Mouse (Mus musculus): ENCODE results near the gene Clybl.

Clybl gene

DNA sequence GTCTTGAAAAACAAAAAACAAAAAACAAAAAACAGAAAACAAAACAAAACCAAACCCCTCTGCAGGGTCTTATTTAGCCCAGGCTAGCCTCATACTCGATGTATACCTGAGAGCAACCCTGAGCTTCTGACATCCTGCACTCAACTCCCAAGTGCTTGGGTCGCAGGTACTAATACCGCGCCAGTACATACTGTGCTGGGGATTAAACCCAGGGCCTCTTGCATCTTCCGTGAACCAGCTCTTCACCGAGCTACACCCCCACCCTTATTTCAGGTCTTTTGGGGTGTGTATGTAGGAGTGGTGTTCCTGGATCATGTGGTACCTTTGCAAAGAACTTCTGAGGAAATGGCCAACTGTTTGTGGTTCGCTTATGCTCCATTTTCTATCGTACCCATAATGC lies 13.1 kb downstream of the Clybl start:
- in situ Hi-C loops (cut with MboI; ENCODE audit: low sequenced_read_pairs) = no loop called here

DNA sequence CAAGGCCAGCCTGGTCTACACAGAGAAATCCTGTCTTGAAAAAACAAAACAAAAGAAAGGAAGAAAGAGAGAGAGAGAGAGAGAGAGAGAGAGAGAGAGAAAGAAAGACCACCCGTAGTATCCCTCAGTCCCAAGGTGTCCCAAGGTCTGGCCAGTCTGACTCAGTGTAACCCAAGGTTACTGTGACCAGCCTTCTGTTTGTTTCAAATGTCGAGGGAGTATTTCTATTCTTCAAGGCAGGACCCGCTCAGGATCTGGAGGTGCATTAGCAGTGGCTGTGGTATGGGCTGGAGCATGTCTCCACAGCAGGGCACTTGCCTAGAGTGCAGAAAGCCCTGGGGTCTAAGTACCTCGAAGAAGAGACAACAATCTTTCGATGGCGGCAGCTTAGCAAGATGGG lies 15.3 kb downstream of the Clybl start:
- in situ Hi-C loops (cut with MboI; ENCODE audit: low sequenced_read_pairs) = no loop called here

DNA sequence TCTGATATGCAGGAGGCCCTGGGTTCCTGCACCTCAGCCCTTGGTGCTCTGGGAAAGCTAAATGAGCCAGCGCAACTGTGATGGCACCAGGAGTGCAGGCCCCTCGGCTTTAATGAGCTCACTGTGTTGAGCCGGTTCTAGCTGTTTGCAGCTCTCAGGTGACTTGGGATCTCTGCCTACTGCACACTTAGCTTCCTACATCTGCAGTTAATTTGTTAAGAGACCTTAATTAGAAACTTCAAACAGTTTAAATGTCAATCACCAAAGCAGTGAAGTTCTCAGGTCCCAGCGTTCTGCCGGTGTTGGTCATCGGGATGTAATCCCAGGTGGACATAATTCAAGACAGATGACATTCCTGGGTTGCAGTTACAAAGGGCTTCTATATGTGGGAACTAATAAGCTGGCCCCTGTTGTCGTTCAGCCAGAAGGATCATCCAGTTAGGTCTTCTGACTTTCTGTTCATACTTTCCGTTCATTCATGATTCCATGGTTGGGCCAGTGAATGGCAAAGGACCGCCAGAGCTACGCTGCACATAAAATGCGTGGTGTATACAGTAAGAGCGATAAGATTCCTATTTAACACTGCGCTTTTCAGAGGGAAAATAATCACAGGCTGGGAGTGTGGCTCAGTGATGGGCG lies 18.9 kb downstream of the Clybl start:
- in situ Hi-C loops (cut with MboI; ENCODE audit: low sequenced_read_pairs) = no loop called here

DNA sequence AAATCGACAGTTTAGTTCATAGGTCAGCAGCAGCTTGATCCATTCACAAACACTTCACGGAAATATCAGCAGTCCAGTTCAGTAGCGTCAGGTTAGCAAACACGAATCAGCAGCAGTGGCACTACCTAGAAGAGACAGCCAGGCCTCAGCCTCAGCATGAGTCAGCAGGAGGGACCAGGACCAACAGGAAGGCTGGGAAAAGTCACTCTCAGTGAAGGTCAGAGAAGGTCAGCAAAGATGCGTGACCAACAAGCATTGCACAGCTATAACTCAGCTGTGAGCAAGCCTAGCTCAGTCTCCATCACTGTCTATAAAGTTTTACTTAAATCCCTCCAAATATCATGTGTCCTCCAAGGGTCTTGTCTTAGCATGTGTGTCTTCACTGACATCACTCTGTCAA lies 27.7 kb downstream of the Clybl start:
- in situ Hi-C loops (cut with MboI; ENCODE audit: low sequenced_read_pairs) = no loop called here

DNA sequence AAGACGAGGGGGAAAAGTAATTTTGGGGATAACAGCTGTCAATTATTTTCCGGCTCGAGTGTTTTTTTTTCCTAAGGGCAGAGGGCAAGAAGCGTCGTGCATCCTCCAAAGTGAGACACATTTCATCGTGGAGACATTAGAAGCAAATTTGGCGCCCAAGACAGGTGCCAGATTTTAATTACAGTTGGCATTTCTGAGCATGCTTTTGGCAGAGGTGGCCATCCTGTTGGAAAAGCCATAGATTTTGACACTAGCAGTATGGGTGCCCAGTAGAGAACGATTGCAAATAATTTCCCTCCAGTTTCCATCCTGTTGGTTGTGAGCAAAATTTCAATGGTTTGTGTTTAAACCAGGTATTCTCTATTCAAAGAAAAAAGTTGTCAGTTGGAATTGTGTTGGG lies 32.1 kb downstream of the Clybl start:
- in situ Hi-C loops (cut with MboI; ENCODE audit: low sequenced_read_pairs) = loop anchor here (10.0 kb wide), 1 partner anchor 661 kb away; no protein-coding TSS in a partner anchor

DNA sequence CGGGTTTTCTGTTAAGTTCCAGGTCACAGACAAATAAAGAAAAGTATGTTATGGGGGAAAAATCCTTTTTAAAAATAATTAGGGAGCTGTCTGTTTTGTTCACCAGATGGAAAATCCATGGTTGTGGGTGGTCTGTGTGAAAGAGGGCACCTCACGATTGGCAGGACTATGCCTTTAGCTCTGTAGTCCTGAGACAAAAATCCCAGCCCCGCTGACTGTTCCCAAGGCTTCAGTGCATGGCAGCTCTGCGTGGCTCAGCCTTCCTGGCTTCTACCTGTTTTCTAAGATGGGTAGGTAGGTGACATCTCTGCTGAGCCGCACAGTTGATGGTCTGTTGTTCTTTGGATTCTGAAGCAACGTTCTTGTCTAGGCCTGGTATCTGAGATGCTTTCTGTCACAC lies 32.6 kb downstream of the Clybl start:
- in situ Hi-C loops (cut with MboI; ENCODE audit: low sequenced_read_pairs) = loop anchor here (10.0 kb wide), 1 partner anchor 661 kb away; no protein-coding TSS in a partner anchor

DNA sequence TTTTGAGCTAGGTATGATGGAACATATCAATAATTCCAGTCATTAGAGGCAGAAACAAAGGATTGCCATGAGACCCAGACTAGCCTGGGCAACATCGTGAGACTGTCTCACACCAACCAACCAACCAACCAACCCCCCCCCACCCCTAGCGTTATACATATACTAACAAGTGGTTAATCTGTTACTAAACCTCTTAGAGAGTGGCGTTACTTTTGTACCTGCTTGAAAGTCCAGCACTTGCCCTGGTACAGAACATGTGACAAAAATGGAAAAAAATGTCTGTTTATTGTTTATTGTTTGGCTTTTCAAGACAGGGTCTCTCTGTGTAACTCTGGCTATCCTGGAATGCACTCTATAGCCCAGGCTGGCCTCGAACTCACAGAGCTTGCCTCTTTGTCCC lies 35.7 kb downstream of the Clybl start:
- in situ Hi-C loops (cut with MboI; ENCODE audit: low sequenced_read_pairs) = loop anchor here (10.0 kb wide), 1 partner anchor 658 kb away; no protein-coding TSS in a partner anchor

DNA sequence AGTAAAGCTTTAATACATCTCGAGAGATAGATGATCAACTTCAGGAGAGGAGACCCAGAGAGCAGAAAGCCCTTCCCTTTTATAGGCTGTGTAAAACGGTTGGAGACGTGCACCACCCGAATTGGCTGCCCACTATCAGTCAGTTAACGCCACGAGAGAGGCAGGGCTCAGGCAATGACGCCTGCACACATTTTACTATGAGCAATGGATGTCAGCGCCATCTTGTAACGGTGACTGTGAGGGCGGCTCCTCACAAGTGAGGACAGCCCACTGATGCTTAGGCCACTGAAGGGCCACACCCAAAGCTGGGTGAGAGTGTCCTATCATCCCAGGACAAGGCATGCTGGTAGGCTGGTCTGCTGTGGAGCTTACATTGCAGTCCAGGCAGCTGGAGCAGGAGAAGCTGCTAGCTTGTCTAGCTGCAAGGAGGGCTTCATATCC lies 41.5 kb downstream of the Clybl start:
- in situ Hi-C loops (cut with MboI; ENCODE audit: low sequenced_read_pairs) = no loop called here

DNA sequence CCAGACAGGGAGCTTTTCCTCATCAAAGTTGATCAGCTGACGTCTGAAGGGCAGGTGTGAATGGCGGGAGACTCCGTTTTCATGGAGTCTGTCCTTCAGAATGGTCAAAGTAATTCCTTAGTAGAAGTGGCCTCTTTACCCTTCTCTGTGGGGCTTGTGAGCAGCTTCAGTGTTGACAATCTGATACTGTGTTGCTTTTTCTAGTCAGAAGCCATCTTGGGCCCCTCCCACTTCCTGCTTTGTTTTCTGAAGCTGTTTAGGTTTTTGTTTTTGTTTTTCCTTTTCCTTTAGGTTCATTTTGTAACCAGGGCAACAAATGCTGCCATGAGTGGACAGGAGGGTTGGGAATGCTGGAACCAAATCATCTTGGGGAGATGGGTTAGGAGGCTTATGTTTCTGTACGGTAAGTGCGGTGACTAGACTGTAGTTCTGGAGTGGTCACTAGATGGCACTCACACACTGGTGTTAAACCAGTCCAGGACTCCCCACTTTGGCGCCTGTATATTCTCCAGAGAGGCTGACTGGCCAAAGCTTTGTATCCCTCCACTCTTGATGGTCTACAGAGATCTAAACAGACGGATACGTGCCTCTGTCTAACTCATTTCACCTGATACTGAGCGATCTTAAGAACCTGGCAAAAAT lies 42.1 kb downstream of the Clybl start:
- in situ Hi-C loops (cut with MboI; ENCODE audit: low sequenced_read_pairs) = no loop called here

DNA sequence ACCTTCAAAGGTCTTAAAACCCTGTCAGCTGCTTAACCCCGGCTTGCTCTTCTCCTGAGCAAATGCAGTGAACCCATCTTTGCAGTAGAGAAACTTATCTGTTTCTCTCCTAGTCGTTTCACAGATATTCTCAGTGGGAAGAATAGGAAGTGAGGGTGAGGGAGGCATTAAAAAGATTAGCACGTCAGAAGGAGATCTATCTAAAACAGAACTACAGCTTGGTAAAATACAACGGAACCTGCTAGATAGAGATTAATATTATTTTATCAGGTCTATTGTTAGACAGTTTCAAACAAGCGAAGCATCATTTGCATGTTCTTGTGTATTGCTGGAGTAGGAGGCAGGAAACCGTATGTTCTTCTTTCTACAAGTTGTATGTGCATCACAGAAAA lies 42.6 kb downstream of the Clybl start:
- in situ Hi-C loops (cut with MboI; ENCODE audit: low sequenced_read_pairs) = no loop called here

DNA sequence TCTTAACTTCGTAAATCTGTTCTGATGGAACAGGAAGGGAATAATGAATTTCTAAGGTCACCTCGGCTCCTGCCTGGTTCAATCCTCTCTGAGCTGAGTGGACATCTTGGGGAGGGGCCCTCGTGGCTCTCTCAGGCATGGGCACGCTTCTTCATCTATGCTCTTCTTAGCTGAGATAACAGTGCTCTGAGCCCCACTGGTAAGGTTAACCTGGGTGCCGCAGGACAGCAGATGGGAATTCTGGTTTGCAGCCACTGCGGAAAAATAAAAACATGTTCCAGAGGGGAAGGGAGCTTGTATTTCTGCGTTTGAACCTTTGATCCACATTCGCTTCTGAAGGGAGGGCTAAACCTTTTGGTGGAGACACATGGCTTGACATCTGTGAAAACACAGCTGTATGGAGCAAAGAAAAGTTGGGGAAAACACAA lies 43.0 kb downstream of the Clybl start:
- in situ Hi-C loops (cut with MboI; ENCODE audit: low sequenced_read_pairs) = no loop called here

DNA sequence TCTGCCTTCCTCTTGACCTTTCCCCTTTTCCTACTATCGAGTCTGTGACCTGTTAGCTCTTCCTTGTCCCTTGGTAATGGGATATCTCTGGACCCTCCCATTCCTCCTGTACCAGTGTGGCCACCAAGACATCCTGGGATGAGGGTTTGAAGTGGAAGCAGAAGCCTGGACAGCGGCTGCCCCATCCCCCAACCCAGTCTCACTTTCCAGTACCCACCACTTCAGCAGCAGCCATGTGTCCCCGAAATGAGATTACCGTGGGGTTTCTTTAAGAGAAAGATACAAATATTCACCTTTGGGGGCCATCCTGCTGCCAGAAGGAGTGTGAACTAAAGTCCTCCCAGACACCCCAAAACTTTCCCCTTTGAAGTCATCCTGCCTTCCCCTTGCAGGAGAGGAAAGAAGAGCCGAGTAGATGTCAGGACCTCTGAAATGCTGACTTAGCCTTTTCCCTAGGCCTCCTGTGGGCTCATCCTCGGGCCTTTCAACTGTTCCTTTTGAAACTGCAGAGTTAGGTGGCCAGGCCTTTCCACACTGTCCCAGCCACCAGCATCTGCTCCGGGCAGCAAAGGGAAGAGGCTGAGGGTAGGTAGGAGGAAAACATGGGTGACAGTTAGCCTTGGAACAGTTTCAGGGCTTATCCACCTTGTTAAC lies 44.1 kb downstream of the Clybl start:
- in situ Hi-C loops (cut with MboI; ENCODE audit: low sequenced_read_pairs) = no loop called here

DNA sequence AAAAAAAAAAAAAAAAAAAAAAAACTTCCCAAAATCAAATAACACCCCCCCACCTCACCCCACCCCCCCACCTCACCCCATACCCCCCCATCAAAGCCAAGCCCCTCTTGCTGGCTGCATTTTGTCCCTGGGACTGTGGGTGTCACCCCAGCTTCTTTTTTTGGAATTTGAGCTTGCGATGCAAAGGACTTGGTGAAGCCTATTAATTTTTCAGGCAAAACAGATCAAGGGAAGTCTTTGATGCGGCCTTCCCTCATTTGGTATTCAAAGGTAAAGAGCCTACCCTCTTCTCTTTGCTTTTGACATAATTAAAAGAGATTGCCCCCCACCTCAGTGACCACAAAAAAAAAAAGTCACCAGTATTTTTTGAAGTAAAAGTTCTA lies 44.6 kb downstream of the Clybl start:
- in situ Hi-C loops (cut with MboI; ENCODE audit: low sequenced_read_pairs) = no loop called here

DNA sequence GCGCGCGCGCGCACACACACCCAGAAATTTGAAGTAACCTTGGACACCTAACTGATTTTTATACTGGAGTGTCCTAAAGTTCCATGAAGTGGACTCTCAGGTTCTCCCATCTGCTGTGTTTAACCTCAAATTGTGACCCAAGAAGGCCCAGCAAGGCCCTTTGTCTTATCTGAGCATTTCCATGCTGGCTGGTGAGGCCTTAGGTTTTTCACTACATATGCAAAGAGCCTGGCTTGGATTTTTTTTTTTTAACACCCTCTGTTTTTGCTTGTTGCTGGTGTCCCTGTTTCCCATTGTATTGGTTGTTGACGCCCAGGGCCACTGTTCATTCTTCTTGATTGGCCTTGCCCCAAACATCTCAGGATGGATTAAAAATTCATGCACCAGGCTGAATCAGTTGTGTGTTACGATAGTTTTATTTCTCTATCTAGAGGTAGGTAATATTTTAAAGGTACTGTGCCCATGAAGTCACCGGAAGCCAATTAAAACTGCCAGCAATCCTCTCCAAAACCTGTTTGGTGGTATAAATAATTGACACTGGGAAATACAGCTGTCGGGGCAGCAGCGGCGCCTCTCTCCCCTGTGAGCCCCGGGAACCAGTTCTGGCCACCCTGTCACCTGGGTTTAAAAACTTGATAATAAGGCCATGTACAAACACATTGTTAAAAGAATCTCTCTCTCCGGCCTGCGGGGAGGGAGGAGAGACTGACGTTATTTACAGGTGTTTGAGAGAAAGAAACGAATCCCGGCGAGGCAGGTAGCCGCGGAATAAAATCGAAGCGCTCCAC lies 45.4 kb downstream of the Clybl start:
- in situ Hi-C loops (cut with MboI; ENCODE audit: low sequenced_read_pairs) = no loop called here

DNA sequence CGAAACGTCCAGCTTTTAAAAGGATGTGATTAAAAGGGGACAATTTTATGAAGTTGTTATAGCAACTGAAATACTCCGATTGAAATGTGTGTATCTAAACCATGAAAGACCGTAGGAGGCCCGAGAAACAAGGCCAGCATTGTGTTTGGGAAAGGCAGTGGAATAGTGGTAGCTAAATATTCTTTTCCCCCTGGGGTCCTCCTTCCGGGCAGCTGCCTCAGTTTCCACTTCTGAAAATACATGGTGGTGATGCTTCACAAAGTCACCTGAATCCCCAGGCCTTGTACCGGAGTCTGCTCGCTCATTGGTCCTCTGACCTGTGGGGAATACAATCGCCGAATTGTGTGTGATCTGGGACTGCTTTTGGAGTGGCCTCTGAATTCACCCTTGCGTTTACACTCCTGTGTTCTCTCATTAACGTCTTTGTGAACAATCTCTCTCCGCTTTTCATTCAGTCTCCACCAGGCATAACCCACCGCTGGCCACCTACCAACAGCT lies 46.0 kb downstream of the Clybl start:
- in situ Hi-C loops (cut with MboI; ENCODE audit: low sequenced_read_pairs) = no loop called here

DNA sequence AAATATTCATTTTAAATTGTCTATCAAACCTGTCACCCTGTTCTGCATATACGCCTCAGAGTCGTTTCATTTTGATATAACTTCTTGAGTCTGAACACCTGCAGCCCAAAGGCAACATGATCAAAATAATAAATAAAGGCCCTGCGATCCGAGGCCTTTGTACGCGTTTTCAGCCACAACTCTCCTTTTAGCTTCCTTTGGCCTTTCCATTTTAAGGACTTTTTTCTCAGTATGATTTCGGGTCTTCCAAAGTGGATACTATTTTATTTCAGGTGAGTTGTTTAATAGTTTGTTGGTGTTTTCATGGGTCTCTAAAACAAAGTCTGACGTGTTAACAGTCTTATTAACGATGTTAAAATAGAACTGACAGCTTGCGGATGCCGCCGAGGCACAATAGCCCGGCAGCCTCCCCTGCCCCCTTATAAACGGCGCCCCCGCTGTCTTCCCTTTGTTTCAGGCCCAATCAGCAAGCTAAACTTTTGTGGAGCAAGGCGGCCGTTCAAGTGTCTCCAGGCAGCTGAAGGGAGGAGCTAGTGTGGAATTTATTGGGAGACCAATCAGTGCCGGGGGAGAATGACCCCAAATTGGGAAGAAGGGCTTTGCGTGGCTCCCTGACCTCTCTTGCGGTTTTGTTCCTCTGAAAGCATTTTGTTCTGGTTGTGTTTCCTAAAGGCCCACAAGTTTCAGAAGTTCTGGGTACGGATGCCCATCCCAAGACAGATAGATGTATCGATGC lies 47.5 kb downstream of the Clybl start:
- in situ Hi-C loops (cut with MboI; ENCODE audit: low sequenced_read_pairs) = no loop called here

DNA sequence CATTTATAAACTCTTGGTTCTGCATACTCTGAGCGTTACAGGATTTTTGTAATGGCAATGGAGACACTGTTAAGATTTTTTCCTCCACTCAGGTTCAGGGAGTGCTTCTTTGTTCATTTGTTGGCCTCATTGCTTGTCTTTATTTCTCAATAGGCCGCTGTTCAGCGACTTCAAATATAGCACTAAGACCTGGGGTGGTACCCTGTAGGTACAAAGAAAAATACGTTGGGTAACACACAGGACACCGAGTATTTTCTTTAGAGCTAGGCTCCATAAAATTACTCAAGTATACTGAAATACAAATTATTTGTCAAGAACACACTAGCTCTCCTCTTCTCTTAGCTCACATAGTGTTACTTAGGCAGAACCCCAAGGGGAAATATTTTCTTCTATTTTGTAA lies 48.5 kb downstream of the Clybl start:
- in situ Hi-C loops (cut with MboI; ENCODE audit: low sequenced_read_pairs) = no loop called here

DNA sequence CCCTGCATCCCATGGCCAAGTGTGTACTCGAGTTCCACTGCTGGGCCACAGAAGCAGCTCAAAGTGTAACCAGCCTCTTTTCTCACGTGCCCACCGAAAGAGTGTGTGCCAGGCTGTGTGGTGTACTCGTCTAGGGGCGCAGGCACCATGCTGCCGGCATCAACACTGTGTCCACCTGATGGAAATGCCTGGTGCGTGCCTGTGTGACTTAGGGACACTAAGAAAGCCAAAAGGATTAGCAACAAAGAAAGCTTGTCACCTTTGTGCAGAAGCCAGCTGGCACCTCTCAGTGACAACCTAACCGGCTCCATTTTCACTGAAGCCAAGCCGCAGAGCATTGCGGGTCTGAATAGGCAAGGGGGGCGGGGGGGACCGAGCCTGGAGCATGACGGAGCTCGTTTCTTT lies 49.1 kb downstream of the Clybl start:
- in situ Hi-C loops (cut with MboI; ENCODE audit: low sequenced_read_pairs) = no loop called here

DNA sequence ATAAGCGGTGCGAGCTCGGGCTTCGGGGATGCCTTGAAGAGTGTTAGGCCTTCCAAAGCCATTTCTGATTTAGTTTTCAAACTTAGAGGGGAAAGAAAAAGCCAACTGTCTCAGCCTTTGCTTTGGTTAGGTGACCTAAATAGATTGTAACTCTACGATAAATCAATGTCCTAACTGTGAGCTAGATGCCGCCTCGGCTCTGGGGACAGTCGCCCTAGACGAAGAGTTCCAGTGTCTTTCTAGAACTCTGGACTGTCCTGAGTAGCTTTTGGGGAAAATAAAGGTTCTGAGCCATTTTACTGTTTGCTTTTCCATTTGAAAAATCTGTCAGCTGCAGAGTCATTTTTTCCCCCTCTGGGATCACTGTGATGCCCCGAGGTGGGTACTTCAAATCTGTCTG lies 49.6 kb downstream of the Clybl start:
- in situ Hi-C loops (cut with MboI; ENCODE audit: low sequenced_read_pairs) = no loop called here

DNA sequence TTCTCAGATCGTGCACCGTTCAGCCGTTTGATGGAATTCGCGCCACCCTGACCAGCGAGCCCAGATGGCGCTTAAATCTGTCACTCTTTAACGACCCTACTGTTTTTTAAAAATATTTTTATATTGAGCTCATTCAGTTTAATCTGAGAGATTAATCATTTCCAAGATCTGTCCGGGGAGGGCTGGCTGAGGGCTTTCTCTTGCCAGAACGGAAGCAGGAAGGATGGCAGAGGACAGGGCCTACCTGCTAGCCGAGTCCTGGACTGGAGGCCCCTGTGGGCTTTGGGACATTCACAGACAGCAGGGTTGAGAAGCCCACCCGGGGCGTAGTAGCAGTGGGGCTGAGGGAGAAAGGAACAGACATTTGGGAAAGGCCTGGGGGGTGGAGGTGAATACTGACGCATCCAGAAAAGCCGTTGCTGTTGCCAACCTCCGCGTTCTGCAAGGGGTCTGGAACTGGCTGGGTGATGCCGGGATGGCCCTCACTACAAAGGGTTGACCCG lies 51.8 kb downstream of the Clybl start:
- in situ Hi-C loops (cut with MboI; ENCODE audit: low sequenced_read_pairs) = no loop called here

All from CH12F3 (cell line).